Mouse (Mus musculus): ENCODE data around the gene Eno1. TPM values are rescaled to one million over a fixed set of nuclear protein-coding genes. Genes with fewer than 3 reads are reported as not detected.
A peak's percentile ranks its signal among the peaks of the same experiment; 100 is the strongest.

The Eno1 gene
- total and polyA plus RNA-seq, 3 experiments: 254 to 5,492 (median 737) TPM

DNA sequence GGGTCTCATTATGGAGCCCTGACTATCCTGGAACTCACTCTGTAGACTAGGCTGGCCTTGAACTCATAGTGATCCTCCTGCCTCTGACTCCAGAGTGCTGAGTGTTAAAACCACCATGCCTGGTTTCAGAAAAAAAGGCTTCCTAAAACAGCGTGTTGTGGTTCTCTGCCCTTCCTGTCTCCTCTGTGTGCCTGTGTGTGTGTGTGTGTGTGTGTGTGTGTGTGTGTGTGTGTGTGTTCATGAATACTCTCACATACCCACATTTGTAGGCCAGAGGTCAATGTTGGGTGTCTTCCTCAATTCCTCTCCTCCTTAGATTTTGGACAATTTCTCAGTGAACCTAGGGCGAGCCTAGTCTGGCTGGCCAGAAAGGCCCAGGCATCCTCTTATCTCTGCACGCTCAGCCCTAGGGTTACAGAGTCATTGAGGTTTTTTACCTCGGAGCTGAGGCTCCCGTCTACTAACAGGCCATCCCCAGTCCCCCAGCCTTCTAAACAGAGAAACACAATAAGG lies 19.4 kb upstream of the Eno1 start:
- H3K36me3 ChIP-seq (ENCODE audit: control insufficient read depth in 1 of 2, insufficient read depth in 2 of 2, low read length in 2 of 2): no peaks in the 10 kb centered on the region; a peak in 1 of 4 replicates
- peak; percentile 62 for DNase-seq (ENCODE audit: low read depth, low spot score)
- H3K79me2 ChIP-seq (ENCODE audit: control insufficient read depth, insufficient read depth, low read length, poor library complexity): no peaks in the 10 kb centered on the region; the same call in 1 of the 2 replicates
- no peaks in the 10 kb centered on the region for H3K9me3 ChIP-seq (replicated peaks; ENCODE audit: insufficient read depth, low read length)
- H3K27ac ChIP-seq (ENCODE audit: control insufficient read depth, low read depth, low read length): peak overlapping the region; percentile 36
- TF ChIP-seq TBP (IDR thresholded peaks at IDR 0.05; ENCODE audit: low read depth, low read length): peak; percentile 90
- TF ChIP-seq TAL1 (IDR thresholded peaks at IDR 0.05; ENCODE audit: low read length): peak; percentile 17; the same call in 1 of the 2 replicates
- TF ChIP-seq ZMIZ1 (IDR thresholded peaks at IDR 0.05; ENCODE audit: low read depth, low read length): no peak
- peaks cover 8 to 18% of the 10 kb centered on the region in 2 experiments for H3K4me1 ChIP-seq (ENCODE audit: control insufficient read depth in 1 of 2, insufficient read depth in 2 of 2, low read length in 2 of 2)
- 0 out of 2 replicates have a peak overlapping the region, but pooled peaks have one; percentile 28 for H3K9ac ChIP-seq (ENCODE audit: control insufficient read depth, low read depth, low read length, poor library complexity, severe bottlenecking)
- no peak overlapping the region for H3K4me3 ChIP-seq (ENCODE audit: control insufficient read depth in 1 of 2, insufficient read depth in 1 of 2, low read depth in 2 of 2, low read length in 2 of 2)
- H3K27me3 ChIP-seq (ENCODE audit: control insufficient read depth in 1 of 2, insufficient read depth in 2 of 2, low read length in 2 of 2): no peaks in the 10 kb centered on the region

DNA sequence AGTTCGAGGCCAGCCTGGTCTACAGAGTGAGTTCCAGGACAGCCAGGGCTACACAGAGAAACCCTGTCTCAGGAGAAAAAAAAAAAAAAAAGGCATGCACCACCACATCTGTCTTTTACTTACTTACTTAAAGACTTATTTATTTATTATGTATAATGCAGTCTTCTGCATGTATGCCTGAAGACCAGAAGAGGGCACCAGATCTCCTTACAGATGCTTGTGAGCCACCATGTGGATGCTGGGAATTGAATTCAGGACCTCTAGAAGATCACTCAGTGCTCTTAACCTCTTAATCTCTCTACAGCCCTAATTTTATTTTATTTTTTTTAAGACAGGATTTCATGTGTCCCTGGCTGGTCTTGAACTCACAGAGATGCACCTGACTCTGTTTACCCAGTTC lies 18.6 kb upstream of the Eno1 start:
- no peak overlapping the region for H3K27ac ChIP-seq (ENCODE audit: control insufficient read depth, low read depth, low read length)
- peaks cover 7 to 17% of the 10 kb centered on the region in 2 experiments for H3K4me1 ChIP-seq (ENCODE audit: control insufficient read depth in 1 of 2, insufficient read depth in 2 of 2, low read length in 2 of 2)
- no peak overlapping the region for H3K9ac ChIP-seq (ENCODE audit: control insufficient read depth, low read depth, low read length, poor library complexity, severe bottlenecking)
- no peaks in the 10 kb centered on the region for H3K27me3 ChIP-seq (ENCODE audit: control insufficient read depth in 1 of 2, insufficient read depth in 2 of 2, low read length in 2 of 2)
- no peak overlapping the region; a peak in 1 of 4 replicates for H3K4me3 ChIP-seq (ENCODE audit: control insufficient read depth in 1 of 2, insufficient read depth in 1 of 2, low read depth in 2 of 2, low read length in 2 of 2)
- no peaks in the 10 kb centered on the region for H3K79me2 ChIP-seq (ENCODE audit: control insufficient read depth, insufficient read depth, low read length, poor library complexity)
- no peaks in the 10 kb centered on the region for H3K9me3 ChIP-seq (replicated peaks; ENCODE audit: insufficient read depth, low read length)
- peak; percentile 62 for DNase-seq (ENCODE audit: low read depth, low spot score)
- H3K36me3 ChIP-seq (ENCODE audit: control insufficient read depth in 1 of 2, insufficient read depth in 2 of 2, low read length in 2 of 2): no peaks in the 10 kb centered on the region; a peak in 1 of 4 replicates
- no peak for TF ChIP-seq USF1 (IDR thresholded peaks at IDR 0.05; ENCODE audit: low read depth, low read length)
- TF ChIP-seq MAX (IDR thresholded peaks at IDR 0.05; ENCODE audit: low read length): no peak
- no peak for TF ChIP-seq KAT2A (conservative IDR thresholded peaks at IDR 0.05; ENCODE audit: low read depth, low read length)
- no peak for TF ChIP-seq ZKSCAN1 (IDR thresholded peaks at IDR 0.05; ENCODE audit: low read depth, low read length)
- TF ChIP-seq ZNF384 (IDR thresholded peaks at IDR 0.05; ENCODE audit: low read depth, low read length): peak; percentile 18; the same call in 1 of the 2 replicates
- no peak for TF ChIP-seq HCFC1 (IDR thresholded peaks at IDR 0.05; ENCODE audit: low read depth, low read length)
- no peak for TF ChIP-seq POLR2A (IDR thresholded peaks at IDR 0.05; ENCODE audit: control insufficient read depth in 1 of 2, insufficient read depth in 1 of 2, low read depth in 1 of 2, low read length in 2 of 2, poor library complexity in 1 of 2)
- TF ChIP-seq RCOR1 (IDR thresholded peaks at IDR 0.05; ENCODE audit: low read depth, low read length): no peak
- TF ChIP-seq SMC3 (IDR thresholded peaks at IDR 0.05; ENCODE audit: low read depth, low read length): peak; percentile 54
- TF ChIP-seq BHLHE40 (IDR thresholded peaks at IDR 0.05; ENCODE audit: borderline replicate concordance, low read depth, low read length): no peak
- no peak for TF ChIP-seq ZMIZ1 (IDR thresholded peaks at IDR 0.05; ENCODE audit: low read depth, low read length)
- no peak for TF ChIP-seq E2F4 (IDR thresholded peaks at IDR 0.05; ENCODE audit: borderline replicate concordance, low read depth, low read length)
- no peak for TF ChIP-seq CHD2 (IDR thresholded peaks at IDR 0.05; ENCODE audit: low read length)
- TF ChIP-seq MYB (IDR thresholded peaks at IDR 0.05; ENCODE audit: low read depth, low read length): no peak
- no peak for TF ChIP-seq NELFE (IDR thresholded peaks at IDR 0.05; ENCODE audit: low read depth, low read length)
- no peak for TF ChIP-seq GABPA (IDR thresholded peaks at IDR 0.05; ENCODE audit: low read depth, low read length)
- no peak for TF ChIP-seq ETS1 (IDR thresholded peaks at IDR 0.05; ENCODE audit: low read depth, low read length)
- TF ChIP-seq POLR2AphosphoS2 (IDR thresholded peaks at IDR 0.05; ENCODE audit: low read length): no peak
- TF ChIP-seq MXI1 (IDR thresholded peaks at IDR 0.05; ENCODE audit: low read depth, low read length): no peak
- no peak for TF ChIP-seq CHD1 (IDR thresholded peaks at IDR 0.05; ENCODE audit: low read depth, low read length)
- TF ChIP-seq ELF1 (IDR thresholded peaks at IDR 0.05; ENCODE audit: low read depth, low read length): no peak
- no peak for TF ChIP-seq USF2 (IDR thresholded peaks at IDR 0.05; ENCODE audit: borderline replicate concordance in 1 of 2, insufficient read depth in 1 of 2, low read depth in 1 of 2, low read length in 2 of 2)
- no peak; the same call in 1 of the 2 replicates for TF ChIP-seq MAZ (IDR thresholded peaks at IDR 0.05; ENCODE audit: low read depth, low read length)
- no peak for TF ChIP-seq UBTF (IDR thresholded peaks at IDR 0.05; ENCODE audit: borderline replicate concordance, insufficient read depth, low read depth, low read length)
- TF ChIP-seq MYC (IDR thresholded peaks at IDR 0.05; ENCODE audit: low read depth, low read length): peak; percentile 81
- no peak for TF ChIP-seq POLR2AphosphoS5 (IDR thresholded peaks at IDR 0.05; ENCODE audit: borderline replicate concordance, low read depth, low read length)
- TF ChIP-seq NRF1 (IDR thresholded peaks at IDR 0.05; ENCODE audit: insufficient read depth, low read depth, low read length, poor library complexity, severe bottlenecking): no peak
- no peak for TF ChIP-seq MAFK (IDR thresholded peaks at IDR 0.05; ENCODE audit: borderline replicate concordance, low read depth, low read length)
- TF ChIP-seq GATA1 (IDR thresholded peaks at IDR 0.05; ENCODE audit: low read depth, low read length): no peak
- no peak for TF ChIP-seq TAL1 (IDR thresholded peaks at IDR 0.05; ENCODE audit: low read length)
- TF ChIP-seq ZC3H11A (IDR thresholded peaks at IDR 0.05; ENCODE audit: low read depth, low read length): no peak

Data from MEL (cell line).